Mouse (Mus musculus) cerebellum, adult 9-11 months (tissue): Measurements from ENCODE around the gene 1700010B08Rik.
"Not testable (repeated sequence)": the region's sequence is repeated elsewhere in the genome, so short reads cannot be mapped to it uniquely, and the experiment has no call there.

Source experiments
- DNase-seq: peaks from one replicate; pipeline ENCODE4 v3.0.0; 2022

Gene 1700010B08Rik

GRCm38 (mm10) chr2:173719115-173719514, at the start of gene 1700010B08Rik:
Gene 1700010B08Rik (plus strand): TSS chr2:173719415.
- not testable (repeated sequence) for DNase-seq

GRCm38 (mm10) chr2:173672328-173672896, 46.8 kb upstream of the 1700010B08Rik start:
- no peak for DNase-seq

GRCm38 (mm10) chr2:173673469-173673868, 45.7 kb upstream of the 1700010B08Rik start:
- no peak for DNase-seq

GRCm38 (mm10) chr2:173678593-173678992, 40.6 kb upstream of the 1700010B08Rik start:
- DNase-seq: no peak

GRCm38 (mm10) chr2:173679217-173679616, 40.0 kb upstream of the 1700010B08Rik start:
- no peak for DNase-seq

GRCm38 (mm10) chr2:173680153-173680552, 39.1 kb upstream of the 1700010B08Rik start:
- DNase-seq: no peak

GRCm38 (mm10) chr2:173682773-173683172, 36.4 kb upstream of the 1700010B08Rik start:
- no peak for DNase-seq

- no peak for DNase-seq
These were observed 33.3 kb upstream of the 1700010B08Rik start for GRCm38 (mm10) chr2:173685781-173686361.

GRCm38 (mm10) chr2:173687363-173687762, 31.9 kb upstream of the 1700010B08Rik start:
- DNase-seq: no peak

GRCm38 (mm10) chr2:173689835-173690234, 29.4 kb upstream of the 1700010B08Rik start:
- DNase-seq: no peak

GRCm38 (mm10) chr2:173691748-173692147, 27.5 kb upstream of the 1700010B08Rik start:
- DNase-seq: no peak

- DNase-seq: no peak
These were observed 26.5 kb upstream of the 1700010B08Rik start for GRCm38 (mm10) chr2:173692693-173693092.

GRCm38 (mm10) chr2:173698850-173699249, 20.4 kb upstream of the 1700010B08Rik start:
- no peak for DNase-seq

- DNase-seq: peak; percentile 7
These were observed 16.9 kb upstream of the 1700010B08Rik start for GRCm38 (mm10) chr2:173702096-173702866.

- DNase-seq: no peak
These were observed 16.4 kb upstream of the 1700010B08Rik start for GRCm38 (mm10) chr2:173702867-173703237.

GRCm38 (mm10) chr2:173705827-173706551, 13.2 kb upstream of the 1700010B08Rik start:
- no peak for DNase-seq

GRCm38 (mm10) chr2:173707626-173708025, 11.6 kb upstream of the 1700010B08Rik start:
- not testable (repeated sequence) for DNase-seq

- DNase-seq: no peak
These were observed 9.0 kb upstream of the 1700010B08Rik start for GRCm38 (mm10) chr2:173710193-173710592.

GRCm38 (mm10) chr2:173712656-173713055, 6.6 kb upstream of the 1700010B08Rik start:
- DNase-seq: no peak

- no peak for DNase-seq
These were observed 6.0 kb upstream of the 1700010B08Rik start for GRCm38 (mm10) chr2:173713241-173713640.

GRCm38 (mm10) chr2:173714620-173715218, 4.5 kb upstream of the 1700010B08Rik start:
- no peak for DNase-seq

- DNase-seq: no peak
These were observed 2.2 kb upstream of the 1700010B08Rik start for GRCm38 (mm10) chr2:173716966-173717365.
